Mouse (Mus musculus): ENCODE results near the gene Fbn1.

DNA sequence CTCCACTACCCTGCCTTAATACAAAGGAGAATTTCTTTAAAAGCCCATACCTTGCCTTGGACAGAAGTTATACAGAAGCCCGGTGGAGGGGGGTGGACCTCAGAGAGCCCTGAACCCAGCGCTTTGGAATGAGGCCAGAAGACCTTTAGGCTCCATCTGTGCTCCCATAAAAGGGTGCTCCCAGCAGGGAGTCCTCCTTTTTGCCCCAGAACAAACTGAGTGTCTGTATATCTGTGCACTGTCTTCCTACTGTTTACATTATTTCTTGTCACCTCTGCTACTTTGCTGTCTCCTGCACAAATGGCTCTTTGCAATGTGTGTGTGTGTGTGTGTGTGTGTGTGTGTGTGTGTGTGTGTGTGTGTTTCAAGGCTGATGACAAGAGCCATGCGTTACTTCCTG is 48.7 kb downstream of the Fbn1 start:
- TF ChIP-seq EP300 (IDR thresholded peaks at IDR 0.05; ENCODE audit: low read depth) (no peak), CTCF (IDR thresholded peaks at IDR 0.05; ENCODE audit: low read depth) (no peak)

Measured in liver, embryonic 14.5 days (tissue).